Mouse (Mus musculus): Measurements from ENCODE around the gene Znrf3.

GRCm38 (mm10) chr11:5425106-5425505 lies 19.5 kb downstream of the Znrf3 start:
- TF ChIP-seq CTCF (IDR thresholded peaks at IDR 0.05; ENCODE audit: control insufficient read depth, insufficient read depth, low read length) (no peak), POLR2A (IDR thresholded peaks at IDR 0.05; ENCODE audit: borderline replicate concordance, control insufficient read depth, low read depth, low read length) (no peak)

Data from bone marrow, adult 2 months (tissue).